Mouse (Mus musculus) lung, postnatal 0 days (tissue): ENCODE data around the gene Fads2. TPM values are rescaled to one million over a fixed set of nuclear protein-coding genes. Genes with fewer than 3 reads are reported as not detected.
A peak's percentile ranks its signal among the peaks of the same experiment; 100 is the strongest.

ENCODE experiments used
- ATAC-seq: fragments of 200-750 bp; cut with Nextera tagmentation; 2 replicates; pipeline ENCODE4 v1.8.0; 2017; ENCODE audit warnings: moderate library complexity
- DNase-seq: peaks from one replicate; pipeline ENCODE4 v3.0.0-alpha.2; 2016; ENCODE audit warnings: low spot score
- H3K27ac ChIP-seq: fragments of 300-500 bp; sonication (generic); 2 replicates; pipeline ENCODE4 v1.5.1; 2014; ENCODE audit warnings: antibody characterized with exemption, mild to moderate bottlenecking, low read length, mixed read lengths
- H3K27me3 ChIP-seq: fragments of 300-500 bp; sonication (generic); replicated peaks from 2 replicates; pipeline ENCODE4 v1.6.1; 2014; ENCODE audit warnings: low read length, mixed read lengths; ENCODE audit not compliant: insufficient read depth
- H3K36me3 ChIP-seq: fragments of 300-500 bp; sonication (generic); 2 replicates; pipeline ENCODE4 v1.6.1; 2014; ENCODE audit warnings: low read length, mixed read lengths; ENCODE audit not compliant: insufficient read depth
- H3K4me1 ChIP-seq: fragments of 300-500 bp; sonication (generic); 2 replicates; pipeline ENCODE4 v1.6.1; 2014; ENCODE audit warnings: antibody characterized with exemption, low read depth, low read length, mixed read lengths; ENCODE audit not compliant: insufficient read depth
- H3K4me2 ChIP-seq: fragments of 300-500 bp; sonication (generic); replicated peaks from 2 replicates; pipeline ENCODE4 v1.6.1; 2014; ENCODE audit warnings: low read depth, mild to moderate bottlenecking, low read length, moderate library complexity, mixed read lengths
- H3K4me3 ChIP-seq: fragments of 300-500 bp; sonication (generic); 2 replicates; pipeline ENCODE4 v1.5.1; 2014; ENCODE audit warnings: low read depth, low read length
- H3K9ac ChIP-seq: fragments of 300-500 bp; sonication (generic); replicated peaks from 2 replicates; pipeline ENCODE4 v1.6.1; 2014; ENCODE audit warnings: low read depth, mild to moderate bottlenecking
- H3K9me3 ChIP-seq: fragments of 300-500 bp; sonication (generic); 2 replicates; pipeline ENCODE4 v1.6.1; 2016; ENCODE audit warnings: low read length, mixed read lengths
- CTCF ChIP-seq: IDR thresholded peaks from 2 replicates; pipeline ENCODE4 v1.5.1; 2016; ENCODE audit warnings: antibody characterized with exemption, mild to moderate bottlenecking
- EP300 ChIP-seq: IDR thresholded peaks from 2 replicates; pipeline ENCODE4 v1.6.1; 2016; ENCODE audit warnings: antibody characterized with exemption, mild to moderate bottlenecking, control low read depth
- WGBS: fragments of 180-500 bp; shearing (Covaris S2); extraction: QIAGEN DNeasy Blood & Tissue Kit; methylation state at CpG from one replicate; pipeline ENCODE4 v1.1.7; 2014; 5-methylcytosine and 5-hydroxymethylcytosine counted together
- polyA plus RNA-seq: library from polyadenylated mRNA; unstranded; fragments of >200 nt; fragmentation: Nextera tagmentation; extraction: Ambion mirVana; gene quantifications from 2 replicates; pipeline ENCODE4 v1.2.1, GENCODE M21; 2015

The Fads2 gene
- polyA plus RNA-seq: 35.0 and 36.8 TPM in 2 replicates

- Histone ChIP-seq H3K36me3 (no peaks in the 10 kb centered on the region), H3K4me1 (no peaks in the 10 kb centered on the region), H3K27me3 (no peaks in the 10 kb centered on the region), H3K27ac (peak within 1 kb of the TSS; percentile 66), H3K4me2 (peak within 1 kb of the TSS; percentile 88), H3K9me3 (no peaks in the 10 kb centered on the region), H3K9ac (peak within 1 kb of the TSS; percentile 37), H3K4me3 (peak within 1 kb of the TSS; percentile 59)
- TF ChIP-seq CTCF (peak; percentile 57), EP300 (no peak)
- peak; percentile 88 for ATAC-seq
- DNase-seq: peak; percentile 89
- WGBS: under 1% methylated on average over 47 of the region's 57 CpGs
These were observed at the start of gene Fads2 for GRCm38 (mm10) chr19:10101341-10102053. Fads2 (minus strand) TSS chr19:10101746.

GRCm38 (mm10) chr19:10149189-10149588 lies 47.6 kb upstream of the Fads2 start:
- DNase-seq (no peak), ATAC-seq (no peak)
- Histone ChIP-seq H3K4me3 (no peak overlapping the region), H3K36me3 (no peaks in the 10 kb centered on the region), H3K9me3 (no peaks in the 10 kb centered on the region), H3K27me3 (no peaks in the 10 kb centered on the region), H3K27ac (no peak overlapping the region), H3K9ac (no peak overlapping the region), H3K4me2 (no peak overlapping the region), H3K4me1 (no peaks in the 10 kb centered on the region)
- WGBS: 45% methylated on average over 3 of the region's 3 CpGs
- TF ChIP-seq CTCF (no peak), EP300 (no peak)

- Histone ChIP-seq H3K9me3 (no peaks in the 10 kb centered on the region), H3K9ac (no peak overlapping the region), H3K36me3 (no peaks in the 10 kb centered on the region), H3K4me1 (no peaks in the 10 kb centered on the region), H3K4me3 (no peak overlapping the region), H3K4me2 (no peak overlapping the region), H3K27ac (no peak overlapping the region), H3K27me3 (no peaks in the 10 kb centered on the region)
- no peak for DNase-seq
- 70% methylated on average over 6 of the region's 6 CpGs for WGBS
- TF ChIP-seq EP300 (no peak), CTCF (no peak)
- ATAC-seq: no peak
These were observed 47.0 kb upstream of the Fads2 start for GRCm38 (mm10) chr19:10148555-10148954.

GRCm38 (mm10) chr19:10144464-10144863 lies 42.9 kb upstream of the Fads2 start:
- H3K4me1 ChIP-seq: no peaks in the 10 kb centered on the region
- DNase-seq (no peak), ATAC-seq (no peak)
- H3K4me3 ChIP-seq: no peak overlapping the region
- H3K36me3 ChIP-seq: no peaks in the 10 kb centered on the region
- TF ChIP-seq EP300 (no peak), CTCF (no peak)
- 38% methylated on average over 4 of the region's 4 CpGs for WGBS
- no peak overlapping the region for H3K9ac ChIP-seq
- no peak overlapping the region for H3K27ac ChIP-seq
- no peaks in the 10 kb centered on the region for H3K9me3 ChIP-seq
- H3K27me3 ChIP-seq: no peaks in the 10 kb centered on the region
- H3K4me2 ChIP-seq: no peak overlapping the region

GRCm38 (mm10) chr19:10143667-10144066 lies 42.1 kb upstream of the Fads2 start:
- Histone ChIP-seq H3K9ac (no peak overlapping the region), H3K4me1 (no peaks in the 10 kb centered on the region), H3K9me3 (no peaks in the 10 kb centered on the region), H3K36me3 (no peaks in the 10 kb centered on the region), H3K27me3 (no peaks in the 10 kb centered on the region), H3K4me3 (no peak overlapping the region), H3K4me2 (no peak overlapping the region), H3K27ac (no peak overlapping the region)
- WGBS: 33% methylated on average over 2 of the region's 2 CpGs
- DNase-seq: no peak
- no peak for TF ChIP-seq CTCF
- TF ChIP-seq EP300: no peak
- ATAC-seq: no peak

GRCm38 (mm10) chr19:10139736-10140135 lies 38.2 kb upstream of the Fads2 start:
- ATAC-seq: no peak
- no peak for DNase-seq
- no peak overlapping the region for H3K27ac ChIP-seq
- H3K4me2 ChIP-seq: no peak overlapping the region
- H3K4me1 ChIP-seq: no peaks in the 10 kb centered on the region; the same call in 1 of the 2 replicates
- H3K9ac ChIP-seq: no peak overlapping the region
- TF ChIP-seq CTCF: no peak
- no peak for TF ChIP-seq EP300
- H3K4me3 ChIP-seq: no peak overlapping the region
- no peaks in the 10 kb centered on the region for H3K27me3 ChIP-seq
- WGBS: 85% methylated on average over 6 of the region's 6 CpGs
- no peaks in the 10 kb centered on the region for H3K36me3 ChIP-seq
- H3K9me3 ChIP-seq: no peaks in the 10 kb centered on the region
